Comparison of ENCODE assay signal across 21 mouse cellular contexts in genomic region chr15:12424187-12424586, GRCm38 (mm10).
DNase-seq lines count a peak whose midpoint lies in the region; ATAC-seq lines count a peak whose summit lies in the region.
"Had no signal": no experiment of that assay in that cellular context is flagged by ENCODE, and none has a peak within 500 bp of the region (broad histone marks: within the 10 kb centered on the region; RNA-seq: fewer than 3 reads in every experiment).

No protein-coding gene starts in this region.

- no peak overlapping the region for H3K27ac ChIP-seq in hindbrain, embryonic 12.5 days
- H3K27ac ChIP-seq: embryonic facial prominence, embryonic 13.5 days; limb, embryonic 15.5 days; stomach, embryonic 15.5 days had no signal

- no peaks in the 10 kb centered on the region for H3K36me3 ChIP-seq in hindbrain, embryonic 12.5 days
- H3K36me3 ChIP-seq: embryonic facial prominence, embryonic 13.5 days; G1E; limb, embryonic 15.5 days; stomach, embryonic 15.5 days had no signal

- peak; percentile 75 for ATAC-seq in megakaryocyte progenitor cell, adult 5-6 weeks (replicated peaks; ENCODE audit: poor library complexity)
- ATAC-seq in hindbrain, embryonic 12.5 days (ENCODE audit: low FRiP score) = no peak
- ATAC-seq: hindbrain, embryonic 16.5 days; liver, postnatal 0 days had no signal

- DNase-seq in A20 (ENCODE audit: low read depth, low spot score) = peak; percentile 19
- peak; percentile 56 for DNase-seq in CD4-positive, CD25-positive, alpha-beta regulatory T cell, adult 2 months (ENCODE audit: low read depth, low spot score)
- DNase-seq in ZHBTc4 (ENCODE audit: low read depth, low spot score) = peak; percentile 91
- no peak for DNase-seq in urinary bladder, adult 2 months (ENCODE audit: low spot score)
- DNase-seq in right cerebral cortex, adult 2 months (ENCODE audit: low spot score in 2 of 2) = no peak
- DNase-seq: adrenal gland, postnatal 10 days; cerebellum, adult 18-20 months; gastrocnemius, postnatal 10 days; heart, postnatal 14 days; kidney, adult 2 months; kidney, postnatal 36 days; liver, postnatal 0 days; thymus, adult 2 months had no signal

- H3K4me2 ChIP-seq in hindbrain, embryonic 12.5 days (replicated peaks) = no peak overlapping the region
- H3K4me2 ChIP-seq: embryonic facial prominence, embryonic 13.5 days; limb, embryonic 15.5 days; midbrain, embryonic 11.5 days; stomach, embryonic 15.5 days had no signal

- H3K4me1 ChIP-seq in hindbrain, embryonic 12.5 days = peaks cover 5% of the 10 kb centered on the region; the same call in 1 of the 2 replicates
- H3K4me1 ChIP-seq: embryonic facial prominence, embryonic 13.5 days; limb, embryonic 15.5 days; stomach, embryonic 15.5 days had no signal

- 52% methylated on average over 5 of the region's 5 CpGs for WGBS in hindbrain, embryonic 12.5 days

- no peaks in the 10 kb centered on the region for H3K27me3 ChIP-seq in hindbrain, embryonic 12.5 days
- H3K27me3 ChIP-seq: embryonic facial prominence, embryonic 13.5 days; limb, embryonic 15.5 days; stomach, embryonic 15.5 days had no signal

- no peaks in the 10 kb centered on the region for H3K9me3 ChIP-seq in hindbrain, embryonic 12.5 days (replicated peaks)
- H3K9me3 ChIP-seq: embryonic facial prominence, embryonic 13.5 days; G1E; limb, embryonic 15.5 days; stomach, embryonic 15.5 days had no signal

- H3K9ac ChIP-seq in hindbrain, embryonic 12.5 days = no peak overlapping the region
- H3K9ac ChIP-seq: embryonic facial prominence, embryonic 13.5 days; limb, embryonic 15.5 days; liver, postnatal 0 days; stomach, embryonic 15.5 days had no signal

- H3K4me3 ChIP-seq in hindbrain, embryonic 12.5 days = no peak overlapping the region
- H3K4me3 ChIP-seq: embryonic facial prominence, embryonic 13.5 days; limb, embryonic 15.5 days; stomach, embryonic 15.5 days had no signal

Comparison
In these comparisons a context has a peak if more than half of its experiments do, and no peak if none do; other contexts are left out.
1. DNase-seq: peak in A20 (single experiment), CD4-positive, CD25-positive, alpha-beta regulatory T cell, adult 2 months (single experiment) and ZHBTc4 (single experiment); none in urinary bladder, adult 2 months (single experiment) and right cerebral cortex, adult 2 months (0 of 2).